19 mouse cellular contexts compared by ENCODE assay signal in genomic region chr1:130714046-130714445, GRCm38 (mm10). TPM values are rescaled to one million over a fixed set of nuclear protein-coding genes. Genes with fewer than 3 reads are reported as not detected.
A peak's percentile ranks its signal among the peaks of the same experiment; 100 is the strongest.
DNase-seq lines count a peak whose midpoint lies in the region; ATAC-seq lines count a peak whose summit lies in the region.
"Had no signal": no experiment of that assay in that cellular context is flagged by ENCODE, and none has a peak within 500 bp of the region (broad histone marks: within the 10 kb centered on the region; RNA-seq: fewer than 3 reads in every experiment).

No protein-coding gene starts in this region.

- whole genome bisulfite sequencing in heart, embryonic 13.5 days: 84% methylated on average over 4 of the region's 4 CpGs

- peaks cover 8% of the 10 kb centered on the region for H3K36me3 ChIP-seq in heart, embryonic 13.5 days
- H3K36me3 ChIP-seq in megakaryocyte, embryonic 14.5 days (replicated peaks; ENCODE audit: low read length): peaks cover 61% of the 10 kb centered on the region

- peak overlapping the region; percentile 72; the same call in 1 of the 2 replicates for H3K4me3 ChIP-seq in heart, embryonic 13.5 days
- peak overlapping the region; percentile 64 for H3K4me3 ChIP-seq in megakaryocyte, embryonic 14.5 days (replicated peaks)
- H3K4me3 ChIP-seq: midbrain, embryonic 12.5 days had no signal

- H3K27ac ChIP-seq in heart, embryonic 13.5 days (replicated peaks): no peak overlapping the region
- H3K27ac ChIP-seq: kidney, embryonic 15.5 days; midbrain, embryonic 12.5 days had no signal

- 0 out of 2 replicates have a peak, but pooled peaks cover 5% of the 10 kb centered on the region for H3K27me3 ChIP-seq in heart, embryonic 13.5 days (replicated peaks)
- no peaks in the 10 kb centered on the region for H3K27me3 ChIP-seq in megakaryocyte, embryonic 14.5 days (replicated peaks)
- H3K27me3 ChIP-seq: kidney, embryonic 15.5 days; midbrain, embryonic 12.5 days had no signal

- intact Hi-C loops in heart, postnatal 14 days (cut with DNase I): no loop called here

- H3K9me3 ChIP-seq in heart, embryonic 13.5 days: no peaks in the 10 kb centered on the region
- no peaks in the 10 kb centered on the region for H3K9me3 ChIP-seq in megakaryocyte, embryonic 14.5 days
- H3K9me3 ChIP-seq: kidney, embryonic 15.5 days; midbrain, embryonic 12.5 days had no signal

- ATAC-seq in heart, embryonic 13.5 days (ENCODE audit: extremely low read depth, insufficient number of reproducible peaks, low FRiP score, low TSS enrichment): no peak
- no peak for ATAC-seq in megakaryocyte, adult 5-6 weeks (ENCODE audit: poor library complexity, severe bottlenecking)

- DNase-seq in heart, postnatal 14 days: no peak
- DNase-seq in induced T-regulatory cell, adult 2 months (ENCODE audit: low read depth): peak; percentile 6
- no peak for DNase-seq in adrenal gland, postnatal 10 days
- no peak for DNase-seq in thymus, postnatal 0 days (ENCODE audit: low spot score)
- DNase-seq: adrenal gland, postnatal 14 days; cerebellum, adult 11-12 months; gastrocnemius, postnatal 10 days; layer of hippocampus, postnatal 36 days had no signal

- H3K9ac ChIP-seq in heart, embryonic 13.5 days: no peak overlapping the region
- H3K9ac ChIP-seq: kidney, embryonic 15.5 days; midbrain, embryonic 12.5 days had no signal

- no peak overlapping the region; the same call in 1 of the 2 replicates for H3K4me2 ChIP-seq in heart, embryonic 13.5 days

- H3K4me1 ChIP-seq in heart, embryonic 13.5 days: peaks cover 27% of the 10 kb centered on the region
- H3K4me1 ChIP-seq in megakaryocyte, embryonic 14.5 days: peaks cover 65% of the 10 kb centered on the region

RNA-seq across cellular contexts. Expression of gene Gm29427, which starts 1.6 kb away (rescaled TPM):
- 0.11 TPM in 1 of 2 replicates, not detected in the other for polyA plus RNA-seq in heart, embryonic 13.5 days (2015; fragmentation: Nextera tagmentation; extraction: Ambion mirVana)
- not detected for total RNA-seq in heart, postnatal 14 days (2021)
- polyA plus RNA-seq in megakaryocyte, embryonic 14.5 days (2012; ENCODE audit: insufficient read depth, low replicate concordance): not detected in 2 replicates
- 0.11 TPM in 1 of 2 replicates, not detected in the other for total RNA-seq in megakaryocyte, adult 5-6 weeks (2015)
- not detected in 2 replicates for total RNA-seq in megakaryocyte, adult 5-6 weeks (2017)
- not detected for total RNA-seq in adrenal gland, postnatal 10 days (2021)
- polyA plus RNA-seq in thymus, postnatal 0 days (2015; fragmentation: Nextera tagmentation; extraction: Ambion mirVana): not detected in 2 replicates
- total RNA-seq: adrenal gland, postnatal 14 days; gastrocnemius, postnatal 10 days; layer of hippocampus, postnatal 36 days; left cerebral cortex, postnatal 36 days; liver, adult 2 months had no signal
- polyA plus RNA-seq: embryonic facial prominence, embryonic 11.5 days; kidney, embryonic 15.5 days; large intestine, adult 2 months; liver, adult 2 months; midbrain, embryonic 12.5 days; small intestine, adult 2 months had no signal

RNA-seq across cellular contexts. Expression of gene Yod1, which starts 3.1 kb away (rescaled TPM):
- 9.4 and 10.1 TPM in 2 replicates for polyA plus RNA-seq in heart, embryonic 13.5 days (2015; fragmentation: Nextera tagmentation; extraction: Ambion mirVana)
- total RNA-seq in heart, postnatal 14 days (2021): 1 to 10 TPM; 6.3 to 6.6 TPM
- 0.95 and 2.4 TPM in 2 replicates for polyA plus RNA-seq in megakaryocyte, embryonic 14.5 days (2012; ENCODE audit: insufficient read depth, low replicate concordance)
- 10.3 and 10.7 TPM in 2 replicates for total RNA-seq in megakaryocyte, adult 5-6 weeks (2015)
- 8.4 and 8.8 TPM in 2 replicates for total RNA-seq in megakaryocyte, adult 5-6 weeks (2017)
- 1 to 10 TPM; 7.4 to 8.1 TPM for total RNA-seq in adrenal gland, postnatal 10 days (2021)
- 14.8 and 17.2 TPM in 2 replicates for polyA plus RNA-seq in thymus, postnatal 0 days (2015; fragmentation: Nextera tagmentation; extraction: Ambion mirVana)

RNA-seq across cellular contexts. Expression of gene Pfkfb2, which starts 15.0 kb away (rescaled TPM):
- polyA plus RNA-seq in heart, embryonic 13.5 days (2015; fragmentation: Nextera tagmentation; extraction: Ambion mirVana): 5.3 and 6.7 TPM in 2 replicates
- total RNA-seq in heart, postnatal 14 days (2021): 10 to 100 TPM; 65.7 to 70.8 TPM
- polyA plus RNA-seq in megakaryocyte, embryonic 14.5 days (2012; ENCODE audit: insufficient read depth, low replicate concordance): 1.8 and 2.5 TPM in 2 replicates
- 2.8 and 4.4 TPM in 2 replicates for total RNA-seq in megakaryocyte, adult 5-6 weeks (2015)
- total RNA-seq in megakaryocyte, adult 5-6 weeks (2017): 7.2 and 8.0 TPM in 2 replicates
- 10 to 100 TPM; 16.1 to 22.1 TPM for total RNA-seq in adrenal gland, postnatal 10 days (2021)
- polyA plus RNA-seq in thymus, postnatal 0 days (2015; fragmentation: Nextera tagmentation; extraction: Ambion mirVana): 3.6 and 3.8 TPM in 2 replicates

RNA-seq across cellular contexts. Expression of gene AA986860, which starts 17.7 kb away (rescaled TPM):
- 1.0 TPM in 2 replicates for polyA plus RNA-seq in heart, embryonic 13.5 days (2015; fragmentation: Nextera tagmentation; extraction: Ambion mirVana)
- under 1 TPM; 0.57 to 0.73 TPM for total RNA-seq in heart, postnatal 14 days (2021)
- polyA plus RNA-seq in megakaryocyte, embryonic 14.5 days (2012; ENCODE audit: insufficient read depth, low replicate concordance): 4.5 and 39.9 TPM in 2 replicates
- 0.54 and 0.87 TPM in 2 replicates for total RNA-seq in megakaryocyte, adult 5-6 weeks (2015)
- 0.11 and 0.33 TPM in 2 replicates for total RNA-seq in megakaryocyte, adult 5-6 weeks (2017)
- total RNA-seq in adrenal gland, postnatal 10 days (2021): 1 to 10 TPM; 2.1 to 2.3 TPM
- polyA plus RNA-seq in thymus, postnatal 0 days (2015; fragmentation: Nextera tagmentation; extraction: Ambion mirVana): 0.75 and 1.1 TPM in 2 replicates

RNA-seq across cellular contexts. Expression of gene C4bp, which starts 52.6 kb away (rescaled TPM):
- 0.09 TPM in 1 of 2 replicates, not detected in the other for polyA plus RNA-seq in heart, embryonic 13.5 days (2015; fragmentation: Nextera tagmentation; extraction: Ambion mirVana)
- total RNA-seq in heart, postnatal 14 days (2021): not detected
- not detected in 2 replicates for polyA plus RNA-seq in megakaryocyte, embryonic 14.5 days (2012; ENCODE audit: insufficient read depth, low replicate concordance)
- total RNA-seq in megakaryocyte, adult 5-6 weeks (2015): not detected in 2 replicates
- total RNA-seq in megakaryocyte, adult 5-6 weeks (2017): not detected in 2 replicates
- 10 to 100 TPM; 11.4 to 14.9 TPM for total RNA-seq in adrenal gland, postnatal 10 days (2021)
- polyA plus RNA-seq in thymus, postnatal 0 days (2015; fragmentation: Nextera tagmentation; extraction: Ambion mirVana): 0.34 TPM in 1 of 2 replicates, not detected in the other
- total RNA-seq: heart, postnatal 25 days; left cerebral cortex, postnatal 36 days had no signal
- polyA plus RNA-seq: embryonic facial prominence, embryonic 11.5 days; midbrain, embryonic 12.5 days had no signal
